Mouse (Mus musculus): Measurements from ENCODE around the gene Atxn1. TPM values are rescaled to one million over a fixed set of nuclear protein-coding genes. Genes with fewer than 3 reads are reported as not detected.

Atxn1 gene
- total and polyA plus RNA-seq, 2 experiments from 2014 or later = 8.6 to 44.6 TPM

GRCm38 (mm10) chr13:45775516-45775915 lies 189.3 kb downstream of the Atxn1 start:
- ATAC-seq = no peak
- WGBS = 93% methylated on average over 1 of the region's 1 CpGs

GRCm38 (mm10) chr13:45773381-45774168 lies 191.2 kb downstream of the Atxn1 start:
- no peaks in the 10 kb centered on the region for H3K4me1 ChIP-seq (ENCODE audit: insufficient read depth, low read length)
- no peak overlapping the region for H3K9ac ChIP-seq (replicated peaks; ENCODE audit: low read length)
- H3K4me2 ChIP-seq (ENCODE audit: low read depth, low read length) = no peak overlapping the region; the same call in 1 of the 2 replicates
- no peaks in the 10 kb centered on the region for H3K9me3 ChIP-seq (ENCODE audit: low read length)
- no peak for TF ChIP-seq CTCF (IDR thresholded peaks at IDR 0.05; ENCODE audit: low read depth)
- DNase-seq (ENCODE audit: low spot score) = no peak
- no peaks in the 10 kb centered on the region for H3K36me3 ChIP-seq (ENCODE audit: insufficient read depth, low read length)
- ATAC-seq = no peak
- WGBS = 51% methylated on average over 21 of the region's 21 CpGs
- H3K27me3 ChIP-seq (ENCODE audit: insufficient read depth, low read length) = no peaks in the 10 kb centered on the region
- no peak overlapping the region for H3K27ac ChIP-seq
- H3K4me3 ChIP-seq (ENCODE audit: low read length) = no peak overlapping the region

More at GRCm38 (mm10) chr13:45775516-45775915, 189.3 kb downstream of the Atxn1 start:
- no peak for TF ChIP-seq CTCF (IDR thresholded peaks at IDR 0.05; ENCODE audit: low read depth)
- DNase-seq (ENCODE audit: low spot score) = no peak
- Histone ChIP-seq H3K4me2 (ENCODE audit: low read depth, low read length) (no peak overlapping the region), H3K36me3 (ENCODE audit: insufficient read depth, low read length) (no peaks in the 10 kb centered on the region), H3K9ac (replicated peaks; ENCODE audit: low read length) (no peak overlapping the region), H3K27me3 (ENCODE audit: insufficient read depth, low read length) (no peaks in the 10 kb centered on the region), H3K4me1 (ENCODE audit: insufficient read depth, low read length) (no peaks in the 10 kb centered on the region), H3K27ac (no peak overlapping the region), H3K9me3 (ENCODE audit: low read length) (no peaks in the 10 kb centered on the region), H3K4me3 (ENCODE audit: low read length) (no peak overlapping the region)

- TF ChIP-seq CTCF (IDR thresholded peaks at IDR 0.05; ENCODE audit: low read depth) = no peak
- Histone ChIP-seq H3K36me3 (ENCODE audit: insufficient read depth, low read length) (no peaks in the 10 kb centered on the region), H3K4me2 (ENCODE audit: low read depth, low read length) (no peak overlapping the region), H3K4me3 (ENCODE audit: low read length) (no peak overlapping the region), H3K4me1 (ENCODE audit: insufficient read depth, low read length) (no peaks in the 10 kb centered on the region), H3K9me3 (ENCODE audit: low read length) (no peaks in the 10 kb centered on the region), H3K9ac (replicated peaks; ENCODE audit: low read length) (no peak overlapping the region), H3K27ac (no peak overlapping the region), H3K27me3 (ENCODE audit: insufficient read depth, low read length) (no peaks in the 10 kb centered on the region)
- 95% methylated on average over 11 of the region's 11 CpGs for WGBS
- DNase-seq (ENCODE audit: low spot score) (no peak), ATAC-seq (no peak)
Observed at GRCm38 (mm10) chr13:45769757-45770156, 195.1 kb downstream of the Atxn1 start.

GRCm38 (mm10) chr13:45768250-45768649 lies 196.6 kb downstream of the Atxn1 start:
- Histone ChIP-seq H3K4me3 (ENCODE audit: low read length) (no peak overlapping the region), H3K9me3 (ENCODE audit: low read length) (no peaks in the 10 kb centered on the region), H3K27ac (no peak overlapping the region), H3K27me3 (ENCODE audit: insufficient read depth, low read length) (no peaks in the 10 kb centered on the region), H3K4me2 (ENCODE audit: low read depth, low read length) (no peak overlapping the region), H3K36me3 (ENCODE audit: insufficient read depth, low read length) (no peaks in the 10 kb centered on the region), H3K9ac (replicated peaks; ENCODE audit: low read length) (no peak overlapping the region), H3K4me1 (ENCODE audit: insufficient read depth, low read length) (no peaks in the 10 kb centered on the region)
- TF ChIP-seq CTCF (IDR thresholded peaks at IDR 0.05; ENCODE audit: low read depth) = no peak
- no peak for ATAC-seq
- WGBS = 88% methylated on average over 3 of the region's 3 CpGs
- no peak for DNase-seq (ENCODE audit: low spot score)

- 53% methylated on average over 5 of the region's 5 CpGs for WGBS
- H3K4me2 ChIP-seq (ENCODE audit: low read depth, low read length) = no peak overlapping the region
- ATAC-seq (peak; percentile 61; the same call in 1 of the 2 replicates), DNase-seq (ENCODE audit: low spot score) (peak; percentile 23)
- H3K9ac ChIP-seq (replicated peaks; ENCODE audit: low read length) = no peak overlapping the region
- no peak for TF ChIP-seq CTCF (IDR thresholded peaks at IDR 0.05; ENCODE audit: low read depth)
- no peaks in the 10 kb centered on the region for H3K9me3 ChIP-seq (ENCODE audit: low read length)
- H3K27ac ChIP-seq = no peak overlapping the region
- no peaks in the 10 kb centered on the region for H3K4me1 ChIP-seq (ENCODE audit: insufficient read depth, low read length)
- H3K4me3 ChIP-seq (ENCODE audit: low read length) = no peak overlapping the region
- H3K36me3 ChIP-seq (ENCODE audit: insufficient read depth, low read length) = no peaks in the 10 kb centered on the region
- H3K27me3 ChIP-seq (ENCODE audit: insufficient read depth, low read length) = no peaks in the 10 kb centered on the region
Observed at GRCm38 (mm10) chr13:45764354-45764753, 200.5 kb downstream of the Atxn1 start.

- Histone ChIP-seq H3K36me3 (ENCODE audit: insufficient read depth, low read length) (no peaks in the 10 kb centered on the region), H3K4me2 (ENCODE audit: low read depth, low read length) (no peak overlapping the region), H3K4me3 (ENCODE audit: low read length) (no peak overlapping the region), H3K27me3 (ENCODE audit: insufficient read depth, low read length) (no peaks in the 10 kb centered on the region), H3K9me3 (ENCODE audit: low read length) (no peaks in the 10 kb centered on the region), H3K9ac (replicated peaks; ENCODE audit: low read length) (no peak overlapping the region), H3K4me1 (ENCODE audit: insufficient read depth, low read length) (no peaks in the 10 kb centered on the region), H3K27ac (no peak overlapping the region)
- DNase-seq (ENCODE audit: low spot score) = peak; percentile 57
- TF ChIP-seq CTCF (IDR thresholded peaks at IDR 0.05; ENCODE audit: low read depth) = no peak
- WGBS = 52% methylated on average over 7 of the region's 7 CpGs
- ATAC-seq = no peak
Observed at GRCm38 (mm10) chr13:45762278-45762677, 202.5 kb downstream of the Atxn1 start.

GRCm38 (mm10) chr13:45754483-45754882 lies 210.3 kb downstream of the Atxn1 start:
- Histone ChIP-seq H3K36me3 (ENCODE audit: insufficient read depth, low read length) (no peaks in the 10 kb centered on the region), H3K4me3 (ENCODE audit: low read length) (no peak overlapping the region), H3K27ac (no peak overlapping the region), H3K4me2 (ENCODE audit: low read depth, low read length) (no peak overlapping the region), H3K4me1 (ENCODE audit: insufficient read depth, low read length) (no peaks in the 10 kb centered on the region), H3K9ac (replicated peaks; ENCODE audit: low read length) (no peak overlapping the region), H3K9me3 (ENCODE audit: low read length) (no peaks in the 10 kb centered on the region), H3K27me3 (ENCODE audit: insufficient read depth, low read length) (no peaks in the 10 kb centered on the region)
- WGBS = 90% methylated on average over 1 of the region's 1 CpGs
- no peak for ATAC-seq
- no peak for TF ChIP-seq CTCF (IDR thresholded peaks at IDR 0.05; ENCODE audit: low read depth)
- DNase-seq (ENCODE audit: low spot score) = no peak

Data from hindbrain, postnatal 0 days (tissue).